Mouse (Mus musculus) ES-Bruce4 (cell line): Measurements from ENCODE around the gene Tprg. TPM values are rescaled to one million over a fixed set of nuclear protein-coding genes. Genes with fewer than 3 reads are reported as not detected.

Source experiments
- H3K27ac ChIP-seq: 2 replicates; pipeline ENCODE4 v1.5.1; 2012; ENCODE audit warnings: low read length, inconsistent platforms; ENCODE audit not compliant: insufficient read depth
- H3K27me3 ChIP-seq: 2 replicates; pipeline ENCODE4 v1.6.1; 2012; ENCODE audit warnings: mild to moderate bottlenecking, low read length, inconsistent platforms; ENCODE audit not compliant: control insufficient read depth, poor library complexity, insufficient read depth, severe bottlenecking
- H3K36me3 ChIP-seq: 2 replicates; pipeline ENCODE4 v1.6.1; 2012; ENCODE audit warnings: inconsistent platforms, mild to moderate bottlenecking, low read length, moderate library complexity; ENCODE audit not compliant: control insufficient read depth, poor library complexity, insufficient read depth, severe bottlenecking
- H3K4me1 ChIP-seq: one replicate; pipeline ENCODE4 v1.8.1; 2011; ENCODE audit warnings: low read length; ENCODE audit not compliant: control insufficient read depth, insufficient read depth
- H3K4me3 ChIP-seq: 2 replicates; pipeline ENCODE4 v1.5.1; 2011; ENCODE audit warnings: low read depth, mild to moderate bottlenecking, low read length
- H3K9ac ChIP-seq: 2 replicates; pipeline ENCODE4 v1.6.1; 2012; ENCODE audit warnings: low read depth, mild to moderate bottlenecking, inconsistent platforms; ENCODE audit not compliant: poor library complexity, severe bottlenecking
- H3K9me3 ChIP-seq: replicated peaks from 2 replicates; pipeline ENCODE4 v1.6.1; 2012; ENCODE audit warnings: mild to moderate bottlenecking, low read length, inconsistent platforms; ENCODE audit not compliant: control insufficient read depth, poor library complexity, insufficient read depth, severe bottlenecking
- CTCF ChIP-seq: IDR thresholded peaks from one replicate; pipeline ENCODE4 v1.8.1; 2011; ENCODE audit warnings: low read depth, low read length
- EP300 ChIP-seq: IDR thresholded peaks from 2 replicates; pipeline ENCODE4 v1.6.1; 2011; ENCODE audit warnings: low read depth, low read length; ENCODE audit not compliant: insufficient read depth
- POLR2A ChIP-seq: IDR thresholded peaks from one replicate; pipeline ENCODE4 v1.8.1; 2011; ENCODE audit warnings: low read length; ENCODE audit not compliant: insufficient read depth
- polyA plus RNA-seq: library from polyadenylated mRNA; stranded (reverse); fragments of >200 nt; gene quantifications from 2 replicates; pipeline ENCODE4 v1.2.4, GENCODE M21; 2011; ENCODE audit warnings: low read depth; ENCODE audit not compliant: missing spikeins, insufficient read depth, insufficient read length

The Tprg gene
- polyA plus RNA-seq, 1 experiment, result not detected

DNA sequence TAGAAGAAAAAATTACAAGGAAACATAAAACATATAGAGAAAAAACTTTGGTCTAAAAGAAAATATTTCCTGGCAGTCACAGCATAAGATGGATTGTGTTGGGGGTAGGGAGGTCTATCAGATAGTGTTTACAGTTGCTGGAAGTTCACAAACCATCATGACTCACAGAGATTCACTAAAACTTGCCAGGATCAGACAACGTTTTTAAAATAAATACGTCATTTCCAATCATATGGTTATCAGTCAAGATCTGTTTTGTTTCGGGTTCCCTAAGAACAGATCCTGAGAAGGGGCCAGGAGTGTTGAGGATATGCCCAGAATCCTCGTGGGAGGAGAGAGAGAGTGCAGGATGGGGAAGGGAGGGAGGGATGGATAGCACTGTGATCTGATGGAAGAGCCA, 18.3 kb upstream of the Tprg start:
- no peak for TF ChIP-seq POLR2A
- no peak for TF ChIP-seq EP300
- TF ChIP-seq CTCF, result no peak
- H3K4me1 ChIP-seq, result no peaks in the 10 kb centered on the region
- no peaks in the 10 kb centered on the region for H3K36me3 ChIP-seq
- H3K27ac ChIP-seq, result no peak overlapping the region
- H3K9me3 ChIP-seq, result no peaks in the 10 kb centered on the region
- no peaks in the 10 kb centered on the region for H3K27me3 ChIP-seq
- H3K9ac ChIP-seq, result no peak overlapping the region
- no peak overlapping the region for H3K4me3 ChIP-seq

DNA sequence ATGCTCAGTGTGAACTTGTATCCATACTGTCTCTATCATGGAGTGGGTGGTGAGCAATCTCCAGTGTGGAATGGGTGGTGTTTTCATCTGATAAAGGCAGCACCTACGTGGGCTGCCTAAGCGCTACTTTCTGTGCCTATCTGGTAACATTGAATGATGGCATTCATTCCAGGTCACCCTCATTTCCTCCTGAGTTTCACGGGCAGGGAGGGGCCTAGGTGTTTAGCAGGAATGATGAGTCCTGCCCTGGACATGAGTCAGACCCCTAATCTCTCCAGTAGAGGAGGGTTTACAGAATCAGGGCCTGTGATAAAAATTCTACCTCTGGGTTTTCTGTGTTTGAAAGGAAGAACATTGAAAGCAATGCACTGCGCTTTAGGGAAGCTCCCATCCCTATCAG, 4.1 kb upstream of the Tprg start:
- no peak for TF ChIP-seq CTCF
- no peak for TF ChIP-seq POLR2A
- TF ChIP-seq EP300, result no peak
- no peaks in the 10 kb centered on the region for H3K9me3 ChIP-seq
- no peaks in the 10 kb centered on the region for H3K27me3 ChIP-seq
- no peaks in the 10 kb centered on the region for H3K36me3 ChIP-seq
- H3K4me1 ChIP-seq, result no peaks in the 10 kb centered on the region
- H3K9ac ChIP-seq, result no peak overlapping the region
- no peak overlapping the region for H3K4me3 ChIP-seq
- H3K27ac ChIP-seq, result no peak overlapping the region

- Histone ChIP-seq H3K9me3 (no peaks in the 10 kb centered on the region), H3K4me3 (no peak overlapping the region), H3K4me1 (no peaks in the 10 kb centered on the region), H3K27ac (no peak overlapping the region), H3K36me3 (no peaks in the 10 kb centered on the region), H3K27me3 (no peaks in the 10 kb centered on the region), H3K9ac (no peak overlapping the region)
- TF ChIP-seq CTCF (no peak), EP300 (no peak), POLR2A (no peak)
Observed at GRCm38 (mm10) chr16:25293753-25294152, 7.1 kb downstream of the Tprg start.

DNA sequence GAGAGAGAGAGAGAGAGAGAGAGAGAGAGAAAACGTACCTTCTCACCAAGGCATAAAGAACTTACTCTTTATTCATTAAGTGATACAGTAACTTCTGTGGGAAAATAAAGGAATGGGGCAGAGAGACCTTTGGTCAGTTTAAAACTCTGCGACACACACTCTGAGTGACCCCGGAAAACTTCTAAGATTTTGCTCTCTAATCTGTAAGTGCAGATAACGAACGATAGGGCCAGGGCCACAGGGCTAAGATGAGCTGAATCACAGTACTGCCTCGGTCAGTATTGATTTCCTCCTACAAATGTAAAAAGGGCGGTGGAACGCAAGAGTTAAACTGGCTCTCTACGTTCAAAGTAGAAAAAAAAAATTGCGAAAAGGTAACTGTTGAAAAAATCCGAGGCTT, 8.9 kb downstream of the Tprg start:
- no peak for TF ChIP-seq CTCF
- TF ChIP-seq EP300, result no peak
- TF ChIP-seq POLR2A, result no peak
- H3K27me3 ChIP-seq, result no peaks in the 10 kb centered on the region
- no peaks in the 10 kb centered on the region for H3K9me3 ChIP-seq
- H3K36me3 ChIP-seq, result no peaks in the 10 kb centered on the region
- no peak overlapping the region for H3K27ac ChIP-seq
- no peak overlapping the region for H3K9ac ChIP-seq
- H3K4me1 ChIP-seq, result no peaks in the 10 kb centered on the region
- H3K4me3 ChIP-seq, result no peak overlapping the region

- Histone ChIP-seq H3K9ac (no peak overlapping the region), H3K4me3 (no peak overlapping the region), H3K4me1 (no peaks in the 10 kb centered on the region), H3K27me3 (no peaks in the 10 kb centered on the region), H3K27ac (no peak overlapping the region), H3K36me3 (no peaks in the 10 kb centered on the region), H3K9me3 (no peaks in the 10 kb centered on the region)
- no peak for TF ChIP-seq CTCF
- no peak for TF ChIP-seq EP300
- no peak for TF ChIP-seq POLR2A
Observed at GRCm38 (mm10) chr16:25296746-25297145, 10.1 kb downstream of the Tprg start.

DNA sequence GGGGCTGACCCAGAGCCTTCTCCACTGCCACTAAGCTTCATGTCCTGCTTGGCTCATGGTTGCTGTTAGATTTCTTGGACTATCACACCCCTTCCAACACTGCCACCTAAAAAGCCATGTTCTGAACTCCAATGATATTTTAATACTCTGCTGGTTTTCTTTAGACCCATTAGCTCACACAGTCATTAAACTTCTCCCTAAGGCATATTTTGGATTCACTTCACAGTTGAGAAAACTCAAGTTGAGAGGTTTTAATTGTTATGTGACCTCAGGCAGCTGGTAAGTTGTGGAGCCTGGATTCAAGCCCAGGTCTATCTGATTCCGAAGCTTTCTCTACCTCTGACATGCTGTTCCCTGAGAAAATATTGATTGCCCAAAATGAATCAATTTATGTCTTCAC, 11.6 kb downstream of the Tprg start:
- H3K4me3 ChIP-seq, result no peak overlapping the region
- no peaks in the 10 kb centered on the region for H3K27me3 ChIP-seq
- H3K9ac ChIP-seq, result no peak overlapping the region
- no peaks in the 10 kb centered on the region for H3K4me1 ChIP-seq
- no peak overlapping the region for H3K27ac ChIP-seq
- H3K36me3 ChIP-seq, result no peaks in the 10 kb centered on the region
- TF ChIP-seq POLR2A, result no peak
- no peak for TF ChIP-seq EP300
- no peak for TF ChIP-seq CTCF
- H3K9me3 ChIP-seq, result no peaks in the 10 kb centered on the region
